Mouse (Mus musculus): Measurements from ENCODE around the gene Gm29582. TPM values are rescaled to one million over a fixed set of nuclear protein-coding genes. Genes with fewer than 3 reads are reported as not detected.
"Not testable (repeated sequence)": the region's sequence is repeated elsewhere in the genome, so short reads cannot be mapped to it uniquely, and the experiment has no call there.

Gene Gm29582
- polyA plus RNA-seq (2016; fragmentation: Nextera tagmentation; extraction: Ambion mirVana), result not detected in 2 replicates

GRCm38 (mm10) chrY:30738461-30738860 lies at the start of gene Gm29582:
TSS of gene Gm29582 (minus strand) at chrY:30738561.
- not testable (repeated sequence) for H3K4me3 ChIP-seq; H3K27ac ChIP-seq; H3K36me3 ChIP-seq; H3K27me3 ChIP-seq (ENCODE audit: insufficient read depth, poor library complexity, severe bottlenecking); H3K4me1 ChIP-seq (replicated peaks); DNase-seq (ENCODE audit: low spot score); H3K9me3 ChIP-seq
- WGBS, result no CpG with 5 or more reads among the region's 8 CpGs

Measured in hindbrain, embryonic 10.5 days (tissue).